Mouse (Mus musculus) thymus, adult 2 months (tissue): ENCODE measurements around the gene Ugt1a6b. TPM values are rescaled to one million over a fixed set of nuclear protein-coding genes. Genes with fewer than 3 reads are reported as not detected.

Experiments
- DNase-seq: peaks from one replicate; pipeline ENCODE4 v3.0.0; 2021
- H3K27ac ChIP-seq: fragments of 200-500 bp; 2 replicates; pipeline ENCODE4 v1.5.1; 2012; ENCODE audit warnings: low read length, control low read depth; ENCODE audit not compliant: control insufficient read depth, insufficient read depth
- H3K27me3 ChIP-seq: fragments of 200-500 bp; 2 replicates; pipeline ENCODE4 v1.6.1; 2012; ENCODE audit warnings: mild to moderate bottlenecking, low read length, moderate library complexity, mixed read lengths; ENCODE audit not compliant: control insufficient read depth, insufficient read depth
- H3K36me3 ChIP-seq: fragments of 200-500 bp; 2 replicates; pipeline ENCODE4 v1.6.1; 2012; ENCODE audit warnings: mild to moderate bottlenecking, low read length, moderate library complexity; ENCODE audit not compliant: control insufficient read depth, insufficient read depth
- H3K4me1 ChIP-seq: fragments of 200-500 bp; replicated peaks from 2 replicates; pipeline ENCODE4 v1.6.1; 2012; ENCODE audit warnings: low read length; ENCODE audit not compliant: control insufficient read depth, insufficient read depth
- H3K4me3 ChIP-seq: fragments of 200-500 bp; 2 replicates; pipeline ENCODE4 v1.5.1; 2012; ENCODE audit warnings: mild to moderate bottlenecking, low read length, control low read depth, moderate library complexity; ENCODE audit not compliant: control insufficient read depth, insufficient read depth
- CTCF ChIP-seq: fragments of 200-500 bp; IDR thresholded peaks from 2 replicates; pipeline ENCODE4 v1.5.1; 2012; ENCODE audit warnings: mild to moderate bottlenecking, control low read depth, low read length, moderate library complexity, borderline replicate concordance; ENCODE audit not compliant: control insufficient read depth, poor library complexity, insufficient read depth; ENCODE audit errors: extremely low read depth
- POLR2A ChIP-seq: fragments of 200-500 bp; IDR thresholded peaks from 2 replicates; pipeline ENCODE4 v1.6.1; 2012; ENCODE audit warnings: mild to moderate bottlenecking, low read length, control low read depth, moderate library complexity; ENCODE audit not compliant: control insufficient read depth, poor library complexity, insufficient read depth; ENCODE audit errors: extremely low read depth
- WGBS: fragments of 180-500 bp; shearing (Covaris S2); methylation state at CpG from one replicate; pipeline ENCODE4 v1.1.7; 2018; 5-methylcytosine and 5-hydroxymethylcytosine counted together
- polyA plus RNA-seq: library from polyadenylated mRNA; depleted of rRNA; stranded (reverse); fragments of >200 nt; gene quantifications from 2 replicates; pipeline ENCODE4 v1.2.3, GENCODE M21; 2012; rRNA removed

The Ugt1a6b gene
- polyA plus RNA-seq, 1 experiment, result 1.3 TPM

DNA sequence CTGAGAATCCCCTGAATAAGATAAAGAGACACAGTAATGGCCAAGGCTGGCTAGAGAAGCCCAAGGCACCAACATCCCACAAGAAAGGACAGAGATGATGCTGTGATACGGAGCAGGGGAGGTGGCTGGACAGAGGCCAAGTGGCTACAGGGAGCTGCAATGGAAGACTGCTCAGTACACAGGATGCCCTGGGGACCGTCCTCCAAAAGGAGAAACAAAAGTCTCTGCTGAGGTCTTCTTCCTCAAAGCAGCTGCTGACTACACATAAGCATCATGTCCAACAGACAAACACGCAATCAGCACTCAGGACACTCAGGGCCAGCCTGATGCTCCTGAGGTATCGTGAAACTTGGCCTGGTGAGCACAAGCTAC, 161.8 kb downstream of the Ugt1a6b start:
- WGBS, result 79% methylated on average over 4 of the region's 4 CpGs
- TF ChIP-seq POLR2A (no peak), CTCF (no peak)
- Histone ChIP-seq H3K27ac (no peak overlapping the region), H3K36me3 (peaks cover 90% of the 10 kb centered on the region), H3K4me1 (peaks cover 7% of the 10 kb centered on the region; the same call in 1 of the 2 replicates), H3K4me3 (no peak overlapping the region), H3K27me3 (no peaks in the 10 kb centered on the region)
- DNase-seq, result no peak

DNA sequence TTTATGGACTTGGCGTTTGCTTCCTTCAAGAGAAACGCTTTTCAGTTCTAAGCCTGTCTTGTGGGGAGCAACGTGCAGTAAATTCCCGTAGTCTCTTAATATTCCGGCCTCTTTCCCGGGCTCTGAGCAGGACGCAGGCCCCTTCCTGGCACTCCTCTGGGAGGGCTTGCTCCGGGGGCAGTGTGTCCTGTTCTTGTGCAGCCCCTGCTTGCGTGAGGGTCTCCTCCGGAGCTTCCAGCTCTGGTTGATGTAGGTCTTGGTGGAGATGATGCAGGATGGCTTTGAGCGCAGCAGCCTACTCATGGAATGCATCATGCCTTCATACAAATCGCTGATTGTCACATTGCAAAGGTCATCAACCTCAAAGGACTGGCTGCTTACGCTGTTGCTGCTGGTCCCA, 163.1 kb downstream of the Ugt1a6b start:
- WGBS, result 92% methylated on average over 13 of the region's 13 CpGs
- Histone ChIP-seq H3K27ac (no peak overlapping the region), H3K27me3 (no peaks in the 10 kb centered on the region), H3K4me3 (no peak overlapping the region), H3K4me1 (0 out of 2 replicates have a peak, but pooled peaks cover 3% of the 10 kb centered on the region), H3K36me3 (peaks cover 85% of the 10 kb centered on the region)
- DNase-seq, result no peak
- TF ChIP-seq POLR2A, result no peak
- TF ChIP-seq CTCF, result no peak

DNA sequence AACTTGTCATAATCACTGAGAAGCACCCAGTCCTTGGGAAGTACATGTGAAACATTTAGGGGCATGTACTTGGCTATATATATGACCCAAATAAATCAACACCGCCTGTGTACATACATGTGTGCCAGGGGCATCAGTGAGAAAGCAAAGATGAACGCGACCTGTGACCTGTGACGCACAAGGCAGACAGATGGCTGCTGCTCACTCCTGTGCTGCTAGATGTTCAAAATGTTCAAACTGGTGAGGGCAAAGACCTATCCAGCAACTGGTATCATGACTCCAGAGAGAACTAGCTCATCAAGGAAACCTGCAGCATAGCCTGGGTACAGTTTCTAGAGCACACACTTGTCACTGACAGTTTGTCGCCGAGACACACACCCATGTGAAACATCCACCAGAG, 164.4 kb downstream of the Ugt1a6b start:
- no peak for DNase-seq
- no peak overlapping the region for H3K27ac ChIP-seq
- no peaks in the 10 kb centered on the region for H3K4me1 ChIP-seq
- peaks cover 85% of the 10 kb centered on the region for H3K36me3 ChIP-seq
- no peaks in the 10 kb centered on the region for H3K27me3 ChIP-seq
- no peak for TF ChIP-seq POLR2A
- no peak for TF ChIP-seq CTCF
- no peak overlapping the region for H3K4me3 ChIP-seq
- WGBS, result 97% methylated on average over 6 of the region's 6 CpGs

DNA sequence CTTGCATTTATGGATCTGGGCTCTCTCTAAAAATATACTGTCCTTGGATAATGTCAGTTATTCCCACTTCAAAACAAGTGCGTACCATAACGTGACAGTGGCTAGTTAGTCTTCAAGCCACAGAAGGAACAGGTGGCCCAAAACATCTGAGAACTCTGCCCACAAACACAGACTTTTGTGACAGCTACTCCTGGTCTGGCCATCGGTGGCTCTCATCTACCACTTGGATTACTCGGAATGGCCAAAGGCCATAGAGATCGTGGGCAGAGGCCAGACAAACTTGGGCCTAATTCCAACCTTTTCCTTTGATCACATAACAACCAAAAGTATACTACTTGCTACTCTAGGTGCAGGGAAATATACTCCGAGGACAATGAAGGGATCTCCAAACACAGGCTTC, 165.0 kb downstream of the Ugt1a6b start:
- DNase-seq, result no peak

More for the DNA sequence above, 165.0 kb downstream of the Ugt1a6b start:
- H3K27me3 ChIP-seq, result no peaks in the 10 kb centered on the region
- WGBS, result 86% methylated on average over 6 of the region's 6 CpGs
- H3K36me3 ChIP-seq, result peaks cover 85% of the 10 kb centered on the region
- H3K4me1 ChIP-seq, result no peaks in the 10 kb centered on the region
- no peak overlapping the region for H3K27ac ChIP-seq
- no peak for TF ChIP-seq POLR2A
- TF ChIP-seq CTCF, result no peak
- no peak overlapping the region for H3K4me3 ChIP-seq

Other genes with a start within 250 kb of the Ugt1a6b start
- gene Dgkd, start 250.0 kb upstream of the Ugt1a6b start, polyA plus RNA-seq, result 182 and 189 TPM in 2 replicates
- gene Usp40, start 94.7 kb upstream of the Ugt1a6b start, polyA plus RNA-seq, result 6.3 and 7.5 TPM in 2 replicates
- gene Ugt1a10, start 47.9 kb upstream of the Ugt1a6b start, polyA plus RNA-seq, result 0.16 TPM in 1 of 2 replicates, not detected in the other
- gene Ugt1a9, start 32.5 kb upstream of the Ugt1a6b start, polyA plus RNA-seq, result 0.26 TPM in 1 of 2 replicates, not detected in the other
- gene Ugt1a8, start 15.4 kb upstream of the Ugt1a6b start, polyA plus RNA-seq, result 0.06 TPM in 1 of 2 replicates, not detected in the other
- gene Ugt1a7c, start 8.2 kb upstream of the Ugt1a6b start, polyA plus RNA-seq, result 0.94 and 1.1 TPM in 2 replicates
- gene Ugt1a6a, start 31.6 kb downstream of the Ugt1a6b start, polyA plus RNA-seq, result 3.0 and 3.8 TPM in 2 replicates
- gene Ugt1a5, start 62.8 kb downstream of the Ugt1a6b start, polyA plus RNA-seq, result 0.08 and 0.09 TPM in 2 replicates
- gene Ugt1a2, start 97.3 kb downstream of the Ugt1a6b start, polyA plus RNA-seq, result 0.09 and 0.32 TPM in 2 replicates
- gene Dnajb3, start 102.5 kb downstream of the Ugt1a6b start, polyA plus RNA-seq, result 0.82 and 1.5 TPM in 2 replicates
- gene Ugt1a1, start 108.7 kb downstream of the Ugt1a6b start, polyA plus RNA-seq, result 0.47 and 0.64 TPM in 2 replicates
- 0.29 and 0.96 TPM in 2 replicates for gene Mroh2a, start 123.7 kb downstream of the Ugt1a6b start, polyA plus RNA-seq
- gene Hjurp, start 174.4 kb downstream of the Ugt1a6b start, polyA plus RNA-seq, result 168 and 197 TPM in 2 replicates
- gene Trpm8, start 174.4 kb downstream of the Ugt1a6b start, polyA plus RNA-seq, result 0.03 and 0.08 TPM in 2 replicates